Mouse (Mus musculus): Measurements from ENCODE around the gene Apba1. TPM values are rescaled to one million over a fixed set of nuclear protein-coding genes. Genes with fewer than 3 reads are reported as not detected.
A peak's percentile ranks its signal among the peaks of the same experiment; 100 is the strongest.

Gene Apba1
- polyA plus RNA-seq, 1 experiment from 2014 or later: 0.19 TPM

DNA sequence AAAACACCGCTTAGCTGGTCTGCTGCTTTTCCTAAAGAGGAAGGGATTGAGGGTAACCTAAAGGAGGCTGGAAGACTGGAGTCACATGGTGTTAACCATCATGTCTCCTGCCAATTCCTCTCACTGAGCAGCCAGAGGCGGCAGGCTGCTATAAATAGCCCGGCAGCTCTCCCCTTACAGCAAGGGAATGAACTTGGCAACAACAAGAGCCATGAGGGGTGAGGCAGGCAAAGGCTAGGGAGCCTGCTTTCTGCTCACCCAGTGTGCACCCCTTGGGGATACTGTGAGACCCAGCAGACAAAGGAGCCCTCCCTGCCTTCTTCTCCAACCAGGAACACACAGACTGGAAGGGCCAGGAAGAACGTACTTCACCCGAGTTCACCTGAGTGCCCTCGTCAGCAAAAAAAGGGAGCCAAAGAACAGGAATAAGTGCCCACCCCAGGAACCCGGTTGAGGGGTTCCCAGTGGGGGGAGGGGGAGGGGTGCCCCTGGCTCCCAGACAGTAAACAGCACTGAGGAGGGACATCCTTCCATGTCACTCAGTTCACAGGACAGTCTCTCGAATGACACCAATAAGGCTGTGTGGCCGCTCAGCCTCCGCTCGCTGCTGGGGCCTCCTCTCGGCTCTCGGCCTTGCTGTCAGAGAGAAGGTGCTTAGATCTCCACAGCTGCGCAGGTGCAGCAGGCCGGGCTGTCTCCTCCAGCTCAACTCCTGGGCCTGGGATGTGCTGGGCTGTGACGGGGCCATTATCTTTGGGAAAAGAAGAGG is 214.4 kb downstream of the Apba1 start:
- ATAC-seq (ENCODE audit: insufficient number of reproducible peaks, insufficient read depth, low FRiP score, low TSS enrichment, low read depth): 0 out of 2 replicates have a peak, but pooled peaks have one; percentile 64
- Histone ChIP-seq H3K4me1 (replicated peaks) (peaks cover 28% of the 10 kb centered on the region), H3K36me3 (no peaks in the 10 kb centered on the region), H3K4me2 (no peak overlapping the region), H3K4me3 (replicated peaks) (no peak overlapping the region), H3K27me3 (no peaks in the 10 kb centered on the region), H3K27ac (no peak overlapping the region), H3K9me3 (no peaks in the 10 kb centered on the region), H3K9ac (replicated peaks) (no peak overlapping the region)
- 61% methylated on average over 16 of the region's 16 CpGs for WGBS

- 0 out of 2 replicates have a peak overlapping the region, but pooled peaks have one; percentile 29 for H3K27ac ChIP-seq
- ATAC-seq (ENCODE audit: insufficient number of reproducible peaks, insufficient read depth, low FRiP score, low TSS enrichment, low read depth): no peak
- H3K27me3 ChIP-seq: no peaks in the 10 kb centered on the region
These were observed 219.3 kb downstream of the Apba1 start for GRCm38 (mm10) chr19:23977901-23978443.

DNA sequence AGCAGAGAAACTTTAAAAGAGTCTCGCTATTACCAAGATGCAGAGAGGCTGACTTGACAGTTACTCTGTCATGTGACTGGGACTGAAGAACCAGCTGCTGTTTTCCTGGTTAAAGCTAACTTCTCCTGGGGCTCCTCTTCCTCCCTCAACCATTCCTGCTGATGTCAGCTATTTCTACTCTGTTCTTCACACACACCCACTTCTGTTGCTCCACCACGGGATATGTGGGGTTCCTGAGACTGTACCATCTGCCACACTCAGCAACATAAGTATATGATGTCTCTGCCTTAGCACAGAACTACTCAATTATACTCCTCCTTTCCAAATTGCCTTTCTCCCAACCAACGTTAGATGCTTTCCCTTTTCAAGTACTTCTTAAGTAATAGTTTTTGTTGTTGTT is 221.9 kb downstream of the Apba1 start:
- no peaks in the 10 kb centered on the region for H3K36me3 ChIP-seq
- no peak overlapping the region for H3K4me2 ChIP-seq
- ATAC-seq (ENCODE audit: insufficient number of reproducible peaks, insufficient read depth, low FRiP score, low TSS enrichment, low read depth): no peak
- no peaks in the 10 kb centered on the region for H3K27me3 ChIP-seq
- WGBS: 74% methylated on average over 3 of the region's 3 CpGs
- peaks cover 10% of the 10 kb centered on the region for H3K4me1 ChIP-seq (replicated peaks)
- H3K27ac ChIP-seq: no peak overlapping the region
- H3K9ac ChIP-seq (replicated peaks): no peak overlapping the region
- no peak overlapping the region for H3K4me3 ChIP-seq (replicated peaks)
- no peaks in the 10 kb centered on the region for H3K9me3 ChIP-seq

More at GRCm38 (mm10) chr19:23977901-23978443, 219.3 kb downstream of the Apba1 start:
- H3K4me3 ChIP-seq (replicated peaks): no peak overlapping the region
- H3K4me2 ChIP-seq: no peak overlapping the region
- WGBS: 38% methylated on average over 6 of the region's 6 CpGs
- H3K4me1 ChIP-seq (replicated peaks): peaks cover 15% of the 10 kb centered on the region
- no peaks in the 10 kb centered on the region for H3K9me3 ChIP-seq
- H3K9ac ChIP-seq (replicated peaks): no peak overlapping the region
- no peaks in the 10 kb centered on the region for H3K36me3 ChIP-seq

- no peaks in the 10 kb centered on the region for H3K9me3 ChIP-seq
These were observed 225.5 kb downstream of the Apba1 start for GRCm38 (mm10) chr19:23984186-23984585.

DNA sequence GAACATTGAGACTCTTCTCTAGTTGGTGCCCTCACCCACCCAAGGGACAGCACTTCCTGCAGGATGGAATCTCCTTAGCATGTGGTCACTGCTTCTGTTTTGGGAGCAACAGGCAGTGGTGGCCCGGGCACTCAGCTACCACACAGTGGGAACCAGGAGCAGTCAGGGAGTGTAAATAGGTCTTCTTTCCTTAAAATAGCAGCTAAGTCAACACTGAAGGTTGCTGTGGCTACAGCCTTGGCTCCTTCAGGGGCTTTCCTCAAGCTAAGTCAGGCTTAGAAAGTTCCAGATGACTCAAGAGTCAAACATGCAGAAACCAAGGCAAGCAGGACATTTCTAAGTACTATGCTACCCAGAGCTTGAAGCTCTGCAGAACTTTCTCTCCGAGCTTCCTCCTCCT is 228.6 kb downstream of the Apba1 start:
- H3K4me3 ChIP-seq (replicated peaks): no peak overlapping the region
- no peak overlapping the region for H3K27ac ChIP-seq
- no peak for ATAC-seq (ENCODE audit: insufficient number of reproducible peaks, insufficient read depth, low FRiP score, low TSS enrichment, low read depth)
- H3K9me3 ChIP-seq: no peaks in the 10 kb centered on the region
- WGBS: 66% methylated on average over 2 of the region's 2 CpGs
- no peaks in the 10 kb centered on the region for H3K36me3 ChIP-seq
- no peaks in the 10 kb centered on the region for H3K4me1 ChIP-seq (replicated peaks)
- no peak overlapping the region for H3K9ac ChIP-seq (replicated peaks)
- H3K4me2 ChIP-seq: no peak overlapping the region
- H3K27me3 ChIP-seq: no peaks in the 10 kb centered on the region

More at GRCm38 (mm10) chr19:23984186-23984585, 225.5 kb downstream of the Apba1 start:
- no peak overlapping the region for H3K9ac ChIP-seq (replicated peaks)
- H3K36me3 ChIP-seq: no peaks in the 10 kb centered on the region
- H3K4me2 ChIP-seq: no peak overlapping the region
- no peak for ATAC-seq (ENCODE audit: insufficient number of reproducible peaks, insufficient read depth, low FRiP score, low TSS enrichment, low read depth)
- WGBS: 85% methylated on average over 6 of the region's 6 CpGs
- H3K4me3 ChIP-seq (replicated peaks): no peak overlapping the region
- H3K27me3 ChIP-seq: no peaks in the 10 kb centered on the region
- H3K4me1 ChIP-seq (replicated peaks): no peaks in the 10 kb centered on the region
- no peak overlapping the region for H3K27ac ChIP-seq

GRCm38 (mm10) chr19:23988166-23988565 is 229.5 kb downstream of the Apba1 start:
- H3K4me2 ChIP-seq: no peak overlapping the region
- WGBS: 80% methylated on average over 4 of the region's 4 CpGs

DNA sequence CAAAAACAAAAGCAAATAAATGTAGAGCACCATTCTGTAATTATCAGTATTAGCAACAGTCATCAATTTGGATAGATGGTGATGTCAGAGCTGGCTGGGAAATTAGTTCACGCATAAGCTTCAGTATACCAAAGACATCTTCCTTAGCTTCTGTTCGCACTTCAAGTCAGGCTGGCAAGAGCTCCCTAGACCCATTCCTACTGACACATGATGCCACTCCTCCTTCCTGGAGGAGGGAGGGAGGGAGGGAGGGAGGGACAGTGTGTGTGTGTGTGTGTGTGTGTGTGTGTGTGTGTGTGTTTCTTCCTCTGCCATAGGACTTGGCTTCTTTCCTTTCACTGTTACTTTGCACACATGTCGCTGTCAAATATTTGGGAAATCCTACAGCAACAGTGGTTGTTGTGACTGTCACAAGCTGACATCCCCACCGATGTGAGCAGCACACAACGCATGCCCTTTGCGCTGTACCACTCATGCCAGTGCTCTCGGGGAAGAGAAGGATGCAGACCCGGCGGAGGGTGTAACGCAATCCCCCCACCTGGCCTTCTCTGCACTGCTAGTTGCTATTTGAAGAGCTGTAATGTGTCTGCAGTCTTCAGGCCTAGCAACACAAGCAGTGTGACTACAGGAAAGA is 237.2 kb downstream of the Apba1 start:
- Histone ChIP-seq H3K9me3 (no peaks in the 10 kb centered on the region), H3K27me3 (no peaks in the 10 kb centered on the region), H3K4me3 (replicated peaks) (no peak overlapping the region), H3K9ac (replicated peaks) (no peak overlapping the region), H3K36me3 (no peaks in the 10 kb centered on the region), H3K27ac (no peak overlapping the region), H3K4me1 (replicated peaks) (no peaks in the 10 kb centered on the region), H3K4me2 (no peak overlapping the region)
- ATAC-seq (ENCODE audit: insufficient number of reproducible peaks, insufficient read depth, low FRiP score, low TSS enrichment, low read depth): no peak; the same call in 1 of the 2 replicates
- 90% methylated on average over 10 of the region's 10 CpGs for WGBS

More at GRCm38 (mm10) chr19:23988166-23988565, 229.5 kb downstream of the Apba1 start:
- H3K9me3 ChIP-seq: no peaks in the 10 kb centered on the region
- H3K4me3 ChIP-seq (replicated peaks): no peak overlapping the region
- no peaks in the 10 kb centered on the region for H3K4me1 ChIP-seq (replicated peaks)
- no peak overlapping the region for H3K9ac ChIP-seq (replicated peaks)
- no peak for ATAC-seq (ENCODE audit: insufficient number of reproducible peaks, insufficient read depth, low FRiP score, low TSS enrichment, low read depth)
- no peak overlapping the region for H3K27ac ChIP-seq
- no peaks in the 10 kb centered on the region for H3K27me3 ChIP-seq
- no peaks in the 10 kb centered on the region for H3K36me3 ChIP-seq

Other genes with a start within 250 kb of the Apba1 start
- gene 1700028P14Rik, start 106.1 kb upstream of the Apba1 start, polyA plus RNA-seq (2016; fragmentation: Nextera tagmentation; extraction: Ambion mirVana): not detected in 2 replicates
- gene Ptar1, start 71.5 kb upstream of the Apba1 start, polyA plus RNA-seq (2016; fragmentation: Nextera tagmentation; extraction: Ambion mirVana): 6.3 TPM in 2 replicates

Measured in limb, embryonic 12.5 days (tissue).